Mouse (Mus musculus): ENCODE results near the gene Rhbg.

The Rhbg gene

GRCm38 (mm10) chr3:88206500-88206899 lies 48.0 kb downstream of the Rhbg start:
- DNase-seq, result no peak

GRCm38 (mm10) chr3:88205563-88206491 lies 48.7 kb downstream of the Rhbg start:
- no peak for DNase-seq

GRCm38 (mm10) chr3:88205176-88205562 lies 49.3 kb downstream of the Rhbg start:
- DNase-seq, result no peak

GRCm38 (mm10) chr3:88204751-88205150 lies 49.8 kb downstream of the Rhbg start:
- DNase-seq, result no peak

- DNase-seq, result no peak
These were observed 50.4 kb downstream of the Rhbg start for GRCm38 (mm10) chr3:88203999-88204700.

- no peak for DNase-seq
These were observed 51.1 kb downstream of the Rhbg start for GRCm38 (mm10) chr3:88203456-88203855.

- DNase-seq, result no peak
These were observed 51.5 kb downstream of the Rhbg start for GRCm38 (mm10) chr3:88202986-88203385.

- DNase-seq, result no peak
These were observed 52.9 kb downstream of the Rhbg start for GRCm38 (mm10) chr3:88201640-88202039.

- DNase-seq, result no peak
These were observed 53.6 kb downstream of the Rhbg start for GRCm38 (mm10) chr3:88200972-88201330.

- DNase-seq, result no peak
These were observed 54.1 kb downstream of the Rhbg start for GRCm38 (mm10) chr3:88200161-88200971.

- DNase-seq, result no peak
These were observed 54.9 kb downstream of the Rhbg start for GRCm38 (mm10) chr3:88199541-88200110.

- DNase-seq, result no peak
These were observed 55.9 kb downstream of the Rhbg start for GRCm38 (mm10) chr3:88198505-88199020.

- no peak for DNase-seq
These were observed 56.6 kb downstream of the Rhbg start for GRCm38 (mm10) chr3:88197741-88198504.

Measured in kidney, postnatal 14 days (tissue).